Mouse (Mus musculus) hindbrain, embryonic 13.5 days (tissue): ENCODE results near the gene Tsn. TPM values are rescaled to one million over a fixed set of nuclear protein-coding genes. Genes with fewer than 3 reads are reported as not detected.

ENCODE experiments used
- ATAC-seq: fragments of 200-750 bp; cut with Nextera tagmentation; 2 replicates; pipeline ENCODE4 v1.8.0; 2017; ENCODE audit warnings: moderate TSS enrichment; ENCODE audit not compliant: low FRiP score
- H3K27ac ChIP-seq: fragments of 300-500 bp; sonication (generic); 2 replicates; pipeline ENCODE4 v1.5.1; 2015; ENCODE audit warnings: inconsistent platforms, mild to moderate bottlenecking, moderate library complexity
- H3K27me3 ChIP-seq: fragments of 300-500 bp; sonication (generic); 2 replicates; pipeline ENCODE4 v1.6.1; 2015; ENCODE audit warnings: mild to moderate bottlenecking, inconsistent platforms
- H3K36me3 ChIP-seq: fragments of 300-500 bp; sonication (generic); 2 replicates; pipeline ENCODE4 v1.6.1; 2015; ENCODE audit warnings: mild to moderate bottlenecking, inconsistent platforms
- H3K4me1 ChIP-seq: fragments of 300-500 bp; sonication (generic); replicated peaks from 2 replicates; pipeline ENCODE4 v1.6.1; 2015; ENCODE audit warnings: inconsistent platforms
- H3K4me2 ChIP-seq: fragments of 300-500 bp; sonication (generic); 2 replicates; pipeline ENCODE4 v1.6.1; 2015; ENCODE audit warnings: inconsistent platforms, mild to moderate bottlenecking, moderate library complexity
- H3K4me3 ChIP-seq: fragments of 300-500 bp; sonication (generic); 2 replicates; pipeline ENCODE4 v1.5.1; 2015; ENCODE audit warnings: mild to moderate bottlenecking, inconsistent platforms
- H3K9ac ChIP-seq: fragments of 300-500 bp; sonication (generic); 2 replicates; pipeline ENCODE4 v1.6.1; 2015; ENCODE audit warnings: mild to moderate bottlenecking, inconsistent platforms
- H3K9me3 ChIP-seq: fragments of 300-500 bp; sonication (generic); 2 replicates; pipeline ENCODE4 v1.6.1; 2016; ENCODE audit warnings: inconsistent platforms
- WGBS: fragments of 180-500 bp; shearing (Covaris S2); methylation state at CpG from one replicate; pipeline ENCODE4 v1.1.7; 2015; 5-methylcytosine and 5-hydroxymethylcytosine counted together
- polyA plus RNA-seq: library from polyadenylated mRNA; unstranded; fragments of >200 nt; fragmentation: Nextera tagmentation; extraction: Ambion mirVana; gene quantifications from 2 replicates; pipeline ENCODE4 v1.2.1, GENCODE M21; 2015

Tsn gene
- polyA plus RNA-seq = 465 and 467 TPM in 2 replicates

DNA sequence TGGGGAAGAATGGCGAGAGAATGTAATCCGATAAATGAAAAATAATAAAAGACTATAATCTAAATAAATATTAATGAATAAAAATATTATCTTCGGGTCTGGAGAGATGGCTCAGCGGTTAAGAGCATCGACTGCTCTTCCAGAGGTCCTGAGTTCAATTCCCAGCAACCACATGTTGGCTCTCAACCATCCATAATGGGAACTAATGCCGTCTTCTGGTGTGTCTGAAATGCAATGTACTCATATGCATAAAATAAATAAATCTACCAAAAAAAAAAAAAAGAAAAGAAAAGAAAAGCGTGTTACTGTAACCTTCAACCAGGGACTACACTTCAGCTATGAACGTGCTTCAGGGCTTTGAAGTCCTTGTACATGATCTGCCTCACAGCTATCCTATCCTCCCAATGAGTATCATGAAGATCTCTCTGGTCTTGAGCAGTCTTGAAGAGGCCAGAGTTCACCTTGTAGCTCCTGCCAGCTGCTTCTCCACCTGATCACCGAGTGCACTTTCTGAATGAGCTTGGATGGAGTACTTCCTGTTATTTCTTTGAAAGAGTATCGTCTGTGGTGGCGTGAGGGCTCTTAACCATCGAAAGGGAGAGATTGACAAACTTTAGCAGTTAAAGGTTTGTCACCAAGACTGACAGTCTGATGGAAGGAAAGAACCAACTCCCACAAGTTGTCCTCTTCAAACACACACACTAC is at the start of gene Tsn:
Gene Tsn, minus strand, starts transcription at position 118 of the 705 bp plus-strand sequence.
- peak within 1 kb of the TSS; percentile 94 for H3K27ac ChIP-seq
- WGBS = 58% methylated on average over 12 of the region's 12 CpGs

DNA sequence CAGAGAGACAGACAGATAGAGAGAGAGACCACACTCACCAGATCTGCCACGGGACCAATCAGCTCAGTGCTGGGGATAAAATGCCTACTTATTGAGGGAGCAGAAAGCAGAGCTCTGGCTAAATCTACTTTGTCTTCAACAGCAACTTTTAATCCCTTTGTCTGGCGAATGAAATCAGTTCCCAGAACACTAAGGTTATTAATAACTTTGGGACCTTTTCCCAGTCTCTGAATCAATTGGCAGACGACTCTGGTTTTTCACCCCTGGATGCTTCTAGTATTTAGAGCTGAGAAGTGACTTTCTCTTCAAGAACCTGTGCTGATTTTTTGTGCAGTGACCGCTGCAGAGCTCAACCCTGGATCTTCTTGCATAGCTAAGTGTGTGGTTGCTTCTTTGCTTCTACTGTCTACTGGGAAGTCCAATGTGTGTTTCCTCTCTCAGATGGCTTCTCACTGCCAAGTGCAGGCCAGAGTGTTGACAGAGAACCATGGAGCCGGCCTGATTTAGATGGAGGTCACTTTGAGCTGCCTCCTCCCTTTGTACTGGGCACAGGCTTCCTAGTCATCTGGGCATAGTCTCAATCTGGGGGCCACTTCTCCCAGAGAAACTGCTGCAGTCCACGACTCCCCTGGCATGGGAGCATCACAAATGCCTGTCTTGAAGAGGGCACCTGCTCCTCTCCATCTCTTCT is 47.7 kb upstream of the Tsn start:
- no peak for ATAC-seq
- Histone ChIP-seq H3K4me3 (no peak overlapping the region), H3K27me3 (no peaks in the 10 kb centered on the region), H3K36me3 (no peaks in the 10 kb centered on the region), H3K4me1 (no peaks in the 10 kb centered on the region), H3K27ac (no peak overlapping the region), H3K9me3 (no peaks in the 10 kb centered on the region), H3K9ac (no peak overlapping the region), H3K4me2 (no peak overlapping the region)
- WGBS = 77% methylated on average over 6 of the region's 6 CpGs

More for the DNA sequence above, at the start of gene Tsn:
- H3K4me2 ChIP-seq = peak within 1 kb of the TSS; percentile 76
- H3K27me3 ChIP-seq = peaks cover 11% of the 10 kb centered on the region; the same call in 1 of the 2 replicates
- H3K4me3 ChIP-seq = peak within 1 kb of the TSS; percentile 89
- peaks cover 7% of the 10 kb centered on the region for H3K36me3 ChIP-seq
- peak; percentile 66 for ATAC-seq
- H3K4me1 ChIP-seq = peaks cover 14% of the 10 kb centered on the region
- no peaks in the 10 kb centered on the region for H3K9me3 ChIP-seq
- peak within 1 kb of the TSS; percentile 88 for H3K9ac ChIP-seq

DNA sequence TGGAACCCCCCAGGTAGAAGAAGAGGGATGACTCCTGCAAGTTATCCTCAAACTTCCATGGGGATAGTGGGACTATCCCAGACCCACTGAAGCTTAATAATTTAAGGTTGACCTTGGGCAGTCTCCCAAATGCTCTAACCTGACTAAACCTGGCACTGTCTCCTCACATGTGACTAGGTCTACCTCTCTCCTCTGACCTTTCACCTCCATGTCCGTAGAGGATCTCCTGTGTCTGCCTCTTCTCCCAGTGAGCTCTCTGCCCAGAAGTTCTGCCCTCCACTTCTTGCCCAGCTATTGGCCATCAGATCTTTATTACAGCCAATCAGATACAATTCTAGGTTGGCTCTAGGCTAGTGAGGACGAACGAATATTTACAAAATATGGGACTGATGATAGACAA is 38.4 kb upstream of the Tsn start:
- no peaks in the 10 kb centered on the region for H3K9me3 ChIP-seq
- no peak overlapping the region for H3K9ac ChIP-seq
- no peaks in the 10 kb centered on the region for H3K36me3 ChIP-seq
- 89% methylated on average over 3 of the region's 3 CpGs for WGBS
- H3K4me2 ChIP-seq = no peak overlapping the region
- H3K4me1 ChIP-seq = no peaks in the 10 kb centered on the region
- no peak overlapping the region for H3K4me3 ChIP-seq
- H3K27me3 ChIP-seq = no peaks in the 10 kb centered on the region
- no peak for ATAC-seq
- no peak overlapping the region for H3K27ac ChIP-seq

DNA sequence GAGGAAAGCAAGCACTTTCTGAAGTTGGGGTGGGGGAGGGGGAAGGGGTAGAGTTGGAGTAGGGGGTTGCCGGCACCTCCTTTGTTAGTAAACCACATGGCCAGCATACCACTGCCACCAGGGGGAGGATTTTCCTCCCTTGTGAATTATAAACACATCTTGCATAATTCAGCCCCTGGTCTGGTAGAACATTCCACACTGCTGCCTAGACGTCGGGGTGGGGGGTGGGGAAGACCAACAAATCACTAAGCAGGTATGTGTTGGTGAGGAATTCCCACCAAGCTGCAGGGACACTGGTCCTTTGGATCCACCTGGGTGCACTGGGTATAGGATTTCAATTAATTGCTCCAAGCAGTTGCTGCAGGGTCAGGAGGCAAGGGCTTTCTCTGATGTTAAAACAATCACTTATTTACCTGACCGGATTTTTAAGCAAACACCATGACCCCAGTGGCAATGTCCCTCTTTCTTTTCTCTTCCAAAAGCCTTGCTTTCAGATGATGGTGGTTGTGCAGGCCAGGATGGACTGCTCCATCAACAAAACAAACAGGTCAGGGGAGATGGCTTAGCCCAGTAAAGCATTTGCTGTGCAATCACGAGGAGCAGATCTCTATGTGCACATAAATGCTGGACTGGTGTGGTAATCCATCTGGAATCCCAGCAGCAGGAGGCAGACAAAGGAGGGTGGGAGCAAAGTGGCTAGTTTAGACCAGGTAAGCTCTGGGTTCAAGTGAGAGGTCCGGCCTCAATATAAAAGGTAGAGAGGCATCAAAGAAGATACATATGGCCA is 32.3 kb upstream of the Tsn start:
- H3K27me3 ChIP-seq = no peaks in the 10 kb centered on the region
- H3K27ac ChIP-seq = no peak overlapping the region
- H3K4me1 ChIP-seq = no peaks in the 10 kb centered on the region
- H3K9ac ChIP-seq = no peak overlapping the region
- no peaks in the 10 kb centered on the region for H3K9me3 ChIP-seq
- 47% methylated on average over 6 of the region's 6 CpGs for WGBS
- no peak overlapping the region for H3K4me2 ChIP-seq
- H3K4me3 ChIP-seq = no peak overlapping the region
- no peak for ATAC-seq
- no peaks in the 10 kb centered on the region for H3K36me3 ChIP-seq

DNA sequence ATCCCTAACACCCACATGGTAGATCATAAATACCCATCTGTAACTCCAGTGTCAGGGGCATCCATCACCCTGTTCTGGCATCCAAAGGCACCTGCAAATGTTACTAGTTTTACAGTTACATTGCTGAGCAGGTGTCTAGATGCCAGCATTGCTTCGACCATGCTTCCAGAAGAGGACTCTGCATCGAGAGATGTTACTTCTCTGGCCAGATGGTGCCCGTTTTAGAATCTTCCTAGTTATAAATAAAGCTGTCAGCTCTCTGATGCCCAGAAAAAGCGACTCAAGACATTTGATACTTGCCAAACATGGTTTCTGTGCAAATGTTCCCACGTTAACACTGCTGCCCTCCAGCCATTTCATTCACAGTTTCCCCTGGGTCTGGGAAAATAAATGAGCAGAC is 26.4 kb upstream of the Tsn start:
- Histone ChIP-seq H3K27me3 (no peaks in the 10 kb centered on the region), H3K4me2 (no peak overlapping the region), H3K27ac (no peak overlapping the region), H3K4me3 (no peak overlapping the region), H3K9ac (no peak overlapping the region), H3K36me3 (peaks cover 23% of the 10 kb centered on the region), H3K4me1 (no peaks in the 10 kb centered on the region), H3K9me3 (no peaks in the 10 kb centered on the region)
- no peak for ATAC-seq
- 86% methylated on average over 5 of the region's 5 CpGs for WGBS

DNA sequence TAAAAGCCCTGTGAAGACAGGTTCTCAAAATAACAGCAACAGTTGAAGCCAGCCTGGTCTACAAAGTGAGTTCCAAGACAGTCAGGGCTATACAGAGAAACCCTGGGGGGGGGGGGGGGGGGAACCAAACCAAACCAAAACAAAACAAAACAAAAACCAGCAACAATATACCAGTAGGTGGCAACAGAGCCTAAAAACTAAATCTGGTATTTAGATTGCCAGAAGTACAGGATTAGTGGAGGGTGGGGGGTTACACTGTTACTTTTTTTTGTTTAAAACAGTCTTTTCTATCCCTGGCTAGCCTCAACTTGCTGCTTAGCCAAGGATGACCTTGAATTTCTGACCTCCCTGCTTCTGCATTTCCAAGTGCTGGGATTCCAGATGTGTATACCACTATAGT is 24.3 kb upstream of the Tsn start:
- Histone ChIP-seq H3K36me3 (peaks cover 44% of the 10 kb centered on the region), H3K4me3 (no peak overlapping the region), H3K9me3 (no peaks in the 10 kb centered on the region), H3K4me2 (no peak overlapping the region), H3K27me3 (no peaks in the 10 kb centered on the region), H3K4me1 (no peaks in the 10 kb centered on the region), H3K27ac (no peak overlapping the region), H3K9ac (no peak overlapping the region)
- no peak for ATAC-seq

DNA sequence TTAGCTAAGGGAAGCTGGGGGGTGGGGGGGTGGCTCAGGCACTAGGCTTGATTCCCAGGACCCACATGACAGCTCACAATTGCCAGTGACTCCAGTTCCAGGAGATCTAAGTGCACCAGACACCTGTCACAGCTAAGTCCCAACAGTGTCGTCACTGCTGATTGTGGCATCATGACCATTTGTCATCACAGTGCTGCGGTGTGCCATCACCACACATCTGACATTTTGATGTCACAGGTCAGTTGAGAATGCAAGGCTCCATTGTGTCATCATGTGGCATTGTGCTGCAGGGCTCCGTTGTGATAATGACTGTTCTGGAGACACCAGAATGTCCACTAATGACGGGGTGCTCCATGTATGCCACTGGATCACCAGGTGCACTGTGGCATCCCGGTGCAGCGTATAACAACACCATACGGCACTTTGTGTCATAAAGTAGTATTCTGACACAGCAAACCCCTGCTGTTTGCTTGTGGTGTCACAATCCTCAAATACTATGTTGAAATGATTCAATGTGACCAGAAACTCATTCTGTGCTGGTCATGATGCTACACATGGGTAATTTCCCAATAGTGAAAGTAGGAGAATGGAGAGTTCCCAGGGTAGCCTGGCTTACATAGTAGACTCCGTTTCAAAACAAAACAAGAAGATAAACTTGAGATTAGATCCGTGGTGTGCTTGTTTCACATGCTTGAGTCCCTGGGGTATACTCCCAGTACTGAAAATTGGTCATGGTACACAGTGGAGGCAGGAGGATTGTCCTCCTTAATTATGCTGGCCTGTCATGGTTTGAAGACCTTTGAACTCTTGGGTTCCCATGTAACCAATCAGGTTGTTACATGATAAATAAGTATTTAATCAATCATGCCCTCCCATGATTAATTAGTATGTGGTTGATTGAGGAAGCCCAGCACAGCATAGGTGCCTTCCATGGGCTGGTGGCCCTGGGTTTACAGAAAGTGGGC is 23.5 kb upstream of the Tsn start:
- no peak overlapping the region for H3K9ac ChIP-seq

DNA sequence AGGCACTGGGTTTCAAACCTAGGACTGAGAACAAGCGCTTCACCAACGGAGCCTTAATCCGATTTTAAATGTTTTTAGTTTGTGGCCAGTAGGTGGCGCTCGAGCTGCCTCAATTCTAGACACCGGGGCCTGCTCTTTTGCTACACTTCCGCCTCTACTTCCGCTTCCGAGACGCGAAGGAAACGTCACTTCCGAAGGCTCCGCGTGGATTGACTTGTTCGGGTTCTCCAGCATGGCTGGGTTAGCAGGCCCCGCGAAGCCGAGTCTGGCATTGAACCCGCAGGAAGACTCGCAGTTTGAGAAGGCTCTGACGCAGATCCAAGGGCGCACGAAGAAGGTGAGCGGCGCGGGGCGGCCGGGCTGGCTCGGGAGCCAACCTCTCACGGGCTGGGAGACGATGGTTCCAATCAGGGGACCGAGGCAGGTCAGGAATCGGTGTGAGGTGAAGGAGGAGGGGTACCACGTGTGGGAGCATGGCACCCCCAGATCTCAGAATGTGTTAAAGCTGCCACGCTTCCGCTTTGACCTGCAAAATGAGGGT is 10.2 kb upstream of the Tsn start, which contains the start of gene Nifk:
Gene Nifk, plus strand, starts transcription at position 179 of the 541 bp plus-strand sequence.
- Histone ChIP-seq H3K9me3 (no peaks in the 10 kb centered on the region), H3K4me2 (peak within 1 kb of the TSS; percentile 90), H3K27me3 (peaks cover 11% of the 10 kb centered on the region; the same call in 1 of the 2 replicates), H3K4me3 (peak within 1 kb of the TSS; percentile 73), H3K4me1 (peaks cover 13% of the 10 kb centered on the region), H3K27ac (0 out of 2 replicates have a peak within 1 kb of the TSS, but pooled peaks have one; percentile 6), H3K36me3 (peaks cover 24% of the 10 kb centered on the region), H3K9ac (peak within 1 kb of the TSS; percentile 81)
- WGBS = under 1% methylated on average over 37 of the region's 37 CpGs
- ATAC-seq = peak; percentile 96

More for the DNA sequence above, 23.5 kb upstream of the Tsn start:
- Histone ChIP-seq H3K4me2 (no peak overlapping the region), H3K27ac (no peak overlapping the region), H3K4me3 (no peak overlapping the region), H3K9me3 (no peaks in the 10 kb centered on the region), H3K36me3 (peaks cover 52% of the 10 kb centered on the region), H3K4me1 (no peaks in the 10 kb centered on the region), H3K27me3 (no peaks in the 10 kb centered on the region)
- no peak for ATAC-seq
- WGBS = 86% methylated on average over 9 of the region's 9 CpGs

DNA sequence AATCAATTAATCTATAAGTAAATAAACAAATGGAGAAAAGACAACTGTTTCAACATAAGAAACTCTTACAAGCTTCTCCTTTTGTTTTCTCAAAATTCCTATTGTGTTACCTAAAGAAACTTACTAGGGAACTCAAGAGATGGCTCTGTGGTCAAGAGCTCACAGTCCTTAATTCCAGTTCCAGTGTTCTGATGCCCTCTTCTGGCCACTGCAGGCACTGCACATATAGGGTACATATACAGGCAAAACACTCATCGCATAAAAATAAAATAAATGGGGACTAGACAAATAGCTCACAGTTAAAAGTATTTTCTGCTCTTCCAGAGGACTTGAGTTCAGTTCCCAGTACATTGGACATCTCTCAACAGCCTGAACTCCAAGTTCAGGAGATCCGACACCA is 9.2 kb upstream of the Tsn start:
- Histone ChIP-seq H3K4me2 (no peak overlapping the region), H3K27me3 (peaks cover 14% of the 10 kb centered on the region; the same call in 1 of the 2 replicates), H3K4me1 (peaks cover 13% of the 10 kb centered on the region), H3K9ac (no peak overlapping the region), H3K4me3 (no peak overlapping the region), H3K9me3 (no peaks in the 10 kb centered on the region), H3K27ac (no peak overlapping the region), H3K36me3 (peaks cover 21% of the 10 kb centered on the region)
- WGBS = 72% methylated on average over 2 of the region's 2 CpGs
- ATAC-seq = no peak

DNA sequence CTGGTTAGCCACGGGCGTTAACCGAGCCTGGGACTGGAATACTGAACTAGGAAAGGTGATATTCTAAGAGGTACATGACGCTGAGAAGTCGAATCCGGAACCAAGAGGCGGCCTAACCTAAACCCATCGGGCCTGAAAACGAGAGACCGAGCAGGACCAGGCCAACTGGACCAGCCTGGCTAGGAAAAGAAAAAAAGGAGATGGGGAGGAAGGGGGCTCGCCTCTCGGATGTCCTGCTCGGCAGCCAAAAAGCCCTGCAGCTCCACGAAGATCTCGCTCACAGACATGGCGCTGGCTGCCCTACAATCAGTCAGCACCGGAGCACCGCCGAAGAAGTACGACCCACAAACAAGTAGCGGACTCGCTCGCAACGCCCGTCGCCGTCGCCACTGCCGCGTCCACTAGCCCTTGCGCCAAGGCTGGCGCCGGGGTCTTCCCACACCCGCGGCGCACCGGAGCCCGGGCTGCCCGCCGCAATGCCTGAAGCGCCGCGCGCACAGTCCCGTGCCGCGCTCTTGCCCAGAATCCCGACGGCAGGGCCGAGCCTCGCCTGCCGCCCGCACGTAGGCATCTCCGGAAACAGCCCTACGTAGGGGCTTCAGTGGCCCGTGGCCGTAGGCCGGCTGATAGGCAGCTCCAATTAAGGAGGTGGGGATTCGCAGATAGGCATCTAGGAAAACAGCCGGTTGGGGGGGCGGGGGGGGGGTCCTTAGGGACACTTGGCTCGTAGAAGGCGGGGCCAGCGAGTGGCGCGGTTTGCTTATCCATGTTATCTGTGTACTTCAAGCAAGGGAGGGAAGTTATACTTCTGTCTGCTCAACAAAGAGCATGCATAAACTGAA is 538 bp downstream of the Tsn start:
- peak; percentile 99 for ATAC-seq

More for the DNA sequence above, 538 bp downstream of the Tsn start:
- H3K36me3 ChIP-seq = peaks cover 15% of the 10 kb centered on the region
- WGBS = under 1% methylated on average over 67 of the region's 67 CpGs
- peak overlapping the region; percentile 88 for H3K9ac ChIP-seq
- H3K27ac ChIP-seq = peak overlapping the region; percentile 94
- peak overlapping the region; percentile 76 for H3K4me2 ChIP-seq
- H3K27me3 ChIP-seq = peaks cover 9% of the 10 kb centered on the region; the same call in 1 of the 2 replicates
- H3K4me3 ChIP-seq = peak overlapping the region; percentile 89
- no peaks in the 10 kb centered on the region for H3K9me3 ChIP-seq
- peaks cover 14% of the 10 kb centered on the region for H3K4me1 ChIP-seq
